Mouse (Mus musculus): Measurements from ENCODE around the gene Dusp1.

The Dusp1 gene

GRCm38 (mm10) chr17:26502808-26503671 is 58.9 kb downstream of the Dusp1 start:
- peak; percentile 96 for DNase-seq (ENCODE audit: inconsistent ontology term)

GRCm38 (mm10) chr17:26501826-26502225 is 60.1 kb downstream of the Dusp1 start:
- DNase-seq (ENCODE audit: inconsistent ontology term) = no peak

DNA sequence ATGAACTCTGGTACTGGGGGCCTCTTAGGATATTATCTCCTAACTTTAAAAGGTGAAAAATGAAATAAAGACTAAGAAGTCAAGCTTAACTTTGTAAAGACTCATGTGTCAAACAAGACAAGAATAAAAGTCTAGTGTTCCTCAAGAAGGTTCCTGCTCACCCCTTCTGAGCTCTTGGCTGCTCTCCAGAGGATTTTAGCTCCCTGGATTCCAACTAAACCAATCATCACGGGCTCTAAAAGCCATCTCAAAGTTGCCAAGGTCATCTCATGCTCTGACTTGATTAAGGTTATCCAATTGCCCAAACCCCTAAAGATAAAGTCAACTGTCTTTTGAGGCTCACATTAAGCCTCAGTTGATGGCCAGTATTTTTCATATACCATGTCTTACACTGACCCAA is 63.3 kb downstream of the Dusp1 start:
- no peak for DNase-seq (ENCODE audit: inconsistent ontology term)

- DNase-seq (ENCODE audit: inconsistent ontology term) = no peak
These were observed 64.5 kb downstream of the Dusp1 start for GRCm38 (mm10) chr17:26497416-26497923.

DNA sequence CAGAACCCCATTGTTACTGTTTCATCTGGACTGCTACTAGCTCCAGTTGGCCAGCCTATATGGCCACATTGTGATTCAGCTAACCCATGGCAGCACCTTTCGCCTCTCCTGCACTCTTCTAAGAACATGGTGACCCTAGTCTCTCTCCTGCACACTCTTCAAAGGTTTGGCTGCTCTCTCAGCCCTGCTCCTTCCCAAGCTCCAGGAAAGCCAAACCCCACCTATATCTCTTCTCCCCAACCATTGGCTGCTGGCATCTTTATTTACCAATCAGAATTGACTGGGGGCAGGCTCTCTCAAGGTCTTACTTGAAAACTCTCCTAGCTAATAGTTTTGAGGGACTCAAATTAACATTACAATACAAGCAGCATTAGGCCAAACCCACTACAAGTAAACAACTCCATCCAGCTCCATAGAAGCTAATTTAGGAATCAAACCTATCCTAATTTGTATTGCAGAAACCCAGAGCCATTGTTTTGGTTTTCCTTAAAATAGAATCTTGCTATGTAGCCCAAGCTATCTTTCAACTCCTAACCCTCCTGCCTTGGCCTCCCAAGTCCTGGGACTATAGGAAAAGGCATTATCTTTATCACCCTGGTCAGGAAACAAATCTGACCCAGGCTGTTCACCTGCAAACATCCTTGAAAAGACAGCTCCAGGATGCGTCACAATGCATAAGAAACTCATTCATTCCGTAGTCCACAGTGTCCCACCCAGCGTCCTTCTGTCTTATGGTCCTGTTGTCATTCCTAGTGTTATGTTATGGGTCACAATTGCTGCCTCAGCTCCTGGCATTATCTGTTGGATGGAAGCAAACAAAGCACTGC is 67.1 kb downstream of the Dusp1 start:
- DNase-seq (ENCODE audit: inconsistent ontology term) = no peak

DNA sequence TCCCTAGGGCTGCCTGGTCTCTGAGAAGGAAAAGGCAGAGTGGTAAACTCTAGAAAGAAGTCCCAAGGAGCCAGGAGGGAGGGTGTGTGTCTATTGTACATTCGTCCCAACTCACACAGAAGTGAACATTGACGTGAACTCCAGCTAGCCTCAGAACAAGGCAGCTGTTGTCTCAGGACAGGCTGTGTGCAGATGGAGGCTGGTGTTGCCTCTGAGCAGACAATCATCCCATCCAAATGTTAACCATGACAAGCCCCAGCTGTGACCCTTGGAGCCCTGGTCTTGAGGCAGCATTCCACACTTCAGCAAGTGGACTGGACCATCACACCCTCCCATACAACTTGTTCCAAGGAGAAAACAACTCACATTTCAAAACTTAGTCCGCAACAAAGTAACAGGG is 69.7 kb downstream of the Dusp1 start:
- no peak for DNase-seq (ENCODE audit: inconsistent ontology term)

GRCm38 (mm10) chr17:26490910-26491309 is 71.0 kb downstream of the Dusp1 start:
- DNase-seq (ENCODE audit: inconsistent ontology term) = no peak

DNA sequence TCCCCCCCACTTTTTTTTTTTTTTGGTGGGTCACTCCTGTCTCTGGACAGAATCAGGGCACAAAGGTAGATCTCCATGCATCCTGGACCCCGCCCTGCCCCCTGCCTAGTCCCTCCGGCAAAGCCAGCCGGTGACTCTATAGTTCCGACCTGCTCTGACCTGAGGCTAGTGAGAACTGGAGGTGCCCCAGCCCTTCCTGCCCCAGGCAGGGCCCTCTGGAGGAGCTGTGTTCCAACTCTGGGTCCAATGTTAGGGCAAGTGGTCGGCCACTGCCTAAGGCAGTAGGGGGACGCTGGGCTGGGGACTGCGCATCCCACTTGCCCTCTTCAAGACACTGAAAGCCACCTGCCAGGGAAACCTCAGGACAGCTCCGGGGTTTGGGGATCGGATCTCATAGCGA is 71.9 kb downstream of the Dusp1 start:
- DNase-seq (ENCODE audit: inconsistent ontology term) = no peak

GRCm38 (mm10) chr17:26488711-26489403 is 73.1 kb downstream of the Dusp1 start:
- no peak for DNase-seq (ENCODE audit: inconsistent ontology term)

- no peak for DNase-seq (ENCODE audit: inconsistent ontology term)
These were observed 74.0 kb downstream of the Dusp1 start for GRCm38 (mm10) chr17:26487917-26488316.

DNA sequence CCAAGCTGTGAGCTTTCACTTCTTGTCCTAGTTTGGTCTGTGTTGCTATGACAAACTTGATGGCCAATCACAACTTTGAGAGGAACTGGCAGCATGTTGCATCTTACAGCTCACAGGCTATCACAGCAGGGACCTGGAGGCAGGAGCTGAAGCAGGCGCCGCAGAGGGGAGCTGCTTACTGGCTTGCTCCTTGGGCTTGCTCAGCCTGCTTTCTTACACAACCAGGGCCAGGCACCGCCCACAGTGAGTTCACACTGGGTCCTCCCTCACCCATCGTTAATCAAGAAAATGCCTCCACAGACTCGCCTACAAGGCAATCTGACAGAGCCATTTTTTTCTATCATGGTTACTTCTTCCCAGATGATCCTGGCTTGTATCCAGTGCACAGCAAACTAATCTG is 74.7 kb downstream of the Dusp1 start:
- DNase-seq (ENCODE audit: inconsistent ontology term) = peak; percentile 34

- peak; percentile 19 for DNase-seq (ENCODE audit: inconsistent ontology term)
These were observed 77.1 kb downstream of the Dusp1 start for GRCm38 (mm10) chr17:26484626-26485421.

GRCm38 (mm10) chr17:26480956-26481355 is 81.0 kb downstream of the Dusp1 start:
- DNase-seq (ENCODE audit: inconsistent ontology term) = no peak

DNA sequence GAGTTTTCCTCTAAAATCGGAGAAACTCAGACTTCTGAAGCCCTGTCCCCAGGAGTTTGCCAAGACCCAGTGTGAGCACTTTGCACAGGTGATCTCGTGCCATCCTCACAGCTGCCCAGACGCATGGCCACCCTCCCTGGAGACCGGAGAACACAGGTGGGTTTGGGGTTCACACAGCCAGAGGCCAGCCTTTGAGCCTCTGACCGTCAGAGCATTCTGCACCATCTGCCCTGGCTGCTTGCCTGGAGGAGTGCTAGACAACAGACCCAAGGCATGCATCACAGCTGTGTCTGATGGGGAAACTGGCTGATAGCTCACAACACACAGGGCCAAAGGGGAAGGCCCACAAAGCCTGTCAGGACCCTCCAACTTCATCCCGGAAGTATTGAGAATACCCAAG is 82.3 kb downstream of the Dusp1 start:
- no peak for DNase-seq (ENCODE audit: inconsistent ontology term)

- peak; percentile 20 for DNase-seq (ENCODE audit: inconsistent ontology term)
These were observed 83.3 kb downstream of the Dusp1 start for GRCm38 (mm10) chr17:26478672-26479071.

- DNase-seq (ENCODE audit: inconsistent ontology term) = no peak
These were observed 85.1 kb downstream of the Dusp1 start for GRCm38 (mm10) chr17:26476871-26477270.

- DNase-seq (ENCODE audit: inconsistent ontology term) = no peak
These were observed 93.6 kb downstream of the Dusp1 start for GRCm38 (mm10) chr17:26468102-26468894.

DNA sequence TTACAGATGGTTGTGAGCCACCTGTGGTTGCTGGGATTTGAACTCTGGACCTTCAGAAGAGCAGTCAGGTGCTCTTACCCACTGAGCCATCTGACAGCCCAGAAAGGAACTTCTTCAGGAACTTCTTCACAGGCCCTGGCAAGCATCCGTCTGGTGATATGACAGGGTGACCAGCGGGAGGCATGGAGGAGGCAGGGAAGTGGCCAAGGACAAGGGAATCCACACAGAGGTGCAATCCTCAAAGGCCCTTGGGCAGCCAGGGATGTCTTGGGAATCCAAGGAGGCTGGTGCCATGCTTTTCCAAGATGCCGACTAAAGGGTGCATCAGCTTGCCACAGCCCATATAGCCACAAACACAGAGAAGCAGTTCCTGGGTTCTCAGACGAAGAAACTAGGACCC is 94.3 kb downstream of the Dusp1 start:
- DNase-seq (ENCODE audit: inconsistent ontology term) = no peak

DNA sequence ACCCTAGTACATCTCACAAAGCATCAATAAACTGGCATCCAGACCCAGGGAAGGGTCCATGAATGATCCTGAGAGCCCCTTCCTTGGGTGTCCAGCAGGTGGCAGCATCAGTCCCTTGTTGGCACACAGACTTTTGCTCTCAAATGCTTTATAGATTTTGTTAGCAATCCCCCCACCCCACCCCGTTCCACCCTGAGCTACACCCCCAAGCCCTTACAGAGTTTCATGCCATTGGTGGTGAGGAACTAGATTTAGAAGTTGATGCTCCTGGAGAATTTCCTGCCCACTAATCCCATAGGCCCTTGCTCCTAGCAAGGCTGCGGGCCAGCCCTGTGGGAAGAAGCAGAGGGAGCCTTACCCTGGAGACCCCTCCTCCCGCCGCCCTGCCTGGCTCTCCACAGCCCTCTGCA is 95.2 kb downstream of the Dusp1 start:
- DNase-seq (ENCODE audit: inconsistent ontology term) = peak; percentile 75

DNA sequence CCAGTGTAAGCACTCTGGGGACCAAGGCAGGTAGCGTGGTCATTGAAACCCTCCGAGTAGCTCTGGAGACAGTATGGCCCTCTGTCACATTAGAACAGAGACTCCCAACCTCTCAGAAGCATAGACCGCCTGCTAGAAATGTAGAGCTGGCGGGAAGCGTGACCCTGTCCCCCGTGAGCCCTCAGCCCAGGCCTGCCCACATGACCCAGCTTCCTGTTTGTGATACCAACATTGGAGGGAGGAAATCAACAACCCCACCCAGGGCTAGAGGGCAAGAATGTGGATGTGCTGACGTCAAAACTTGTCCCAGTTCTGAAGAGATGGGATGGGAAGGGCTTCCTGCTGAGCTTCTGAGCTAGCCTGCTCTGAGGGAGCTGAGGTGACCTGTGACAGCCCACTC is 97.0 kb downstream of the Dusp1 start:
- DNase-seq (ENCODE audit: inconsistent ontology term) = no peak
